Mouse (Mus musculus): Measurements from ENCODE around the gene Stxbp2.

Stxbp2 gene

GRCm38 (mm10) chr8:3682435-3682834 lies 51.7 kb downstream of the Stxbp2 start:
- in situ Hi-C loops (cut with MboI), result no loop called here

- in situ Hi-C loops (cut with MboI), result no loop called here
Measured at GRCm38 (mm10) chr8:3683408-3684176, 52.8 kb downstream of the Stxbp2 start.

GRCm38 (mm10) chr8:3684530-3684929 lies 53.8 kb downstream of the Stxbp2 start:
- in situ Hi-C loops (cut with MboI), result no loop called here

- in situ Hi-C loops (cut with MboI), result no loop called here
Measured at GRCm38 (mm10) chr8:3685422-3685821, 54.7 kb downstream of the Stxbp2 start.

- in situ Hi-C loops (cut with MboI), result no loop called here
Measured at GRCm38 (mm10) chr8:3687537-3687936, 56.8 kb downstream of the Stxbp2 start.

- in situ Hi-C loops (cut with MboI), result no loop called here
Measured at GRCm38 (mm10) chr8:3690774-3691173, 60.0 kb downstream of the Stxbp2 start.

All from mature B cell (primary cell).